ENCODE assay signal across 22 mouse cellular contexts in the genomic region with DNA sequence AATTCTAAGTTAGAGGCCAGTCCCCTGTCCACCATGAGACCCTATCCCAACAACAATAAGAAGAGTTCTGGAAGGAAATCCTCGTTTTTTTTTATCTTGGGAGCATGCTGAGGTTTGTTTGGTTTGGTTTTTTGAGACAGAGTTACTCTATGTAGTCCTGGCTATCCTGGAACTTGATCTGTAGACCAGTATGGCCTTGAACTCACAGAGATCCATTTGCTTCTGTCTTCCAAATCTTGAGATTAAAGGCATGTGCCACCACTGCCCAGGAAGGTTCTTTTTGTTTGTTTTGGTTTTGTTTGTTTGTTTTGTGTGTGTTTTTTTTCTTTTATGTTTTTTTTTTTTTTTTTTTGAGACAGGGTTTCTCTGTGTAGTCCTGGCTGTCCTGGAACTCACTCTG. TPM values are rescaled to one million over a fixed set of nuclear protein-coding genes. Genes with fewer than 3 reads are reported as not detected.
DNase-seq lines count a peak whose midpoint lies in the region; ATAC-seq and TF ChIP-seq lines count a peak whose summit lies in the region.
"Had no signal": no experiment of that assay in that cellular context is flagged by ENCODE, and none has a peak within 500 bp of the region (broad histone marks: within the 10 kb centered on the region; RNA-seq: fewer than 3 reads in every experiment).

No protein-coding gene starts in this region.

- no peak for ATAC-seq in kidney, embryonic 15.5 days (replicated peaks; ENCODE audit: low FRiP score)
- no peak for ATAC-seq in midbrain, embryonic 11.5 days (ENCODE audit: low FRiP score)
- no peak for ATAC-seq in midbrain, embryonic 14.5 days (ENCODE audit: low FRiP score, low TSS enrichment)
- ATAC-seq: forebrain, embryonic 14.5 days; forebrain, embryonic 16.5 days had no signal

- 50% methylated on average over 1 of the region's 1 CpGs for WGBS in kidney, adult 2 months
- 58% methylated on average over 1 of the region's 1 CpGs for WGBS in kidney, embryonic 15.5 days
- WGBS in midbrain, embryonic 11.5 days, result 59% methylated on average over 1 of the region's 1 CpGs
- 66% methylated on average over 1 of the region's 1 CpGs for WGBS in midbrain, embryonic 14.5 days

- H3K36me3 ChIP-seq in kidney, adult 2 months (ENCODE audit: control insufficient read depth, insufficient read depth, low read length), result no peaks in the 10 kb centered on the region; the same call in 1 of the 2 replicates
- no peaks in the 10 kb centered on the region for H3K36me3 ChIP-seq in kidney, embryonic 15.5 days
- H3K36me3 ChIP-seq in midbrain, embryonic 11.5 days (ENCODE audit: control insufficient read depth, insufficient read depth, low read length), result no peaks in the 10 kb centered on the region
- no peaks in the 10 kb centered on the region for H3K36me3 ChIP-seq in midbrain, embryonic 14.5 days (ENCODE audit: control insufficient read depth, insufficient read depth, low read length)

- TF ChIP-seq CTCF in kidney, adult 2 months (conservative IDR thresholded peaks at IDR 0.05; ENCODE audit: insufficient read depth, insufficient read length, low read depth, low read length), result no peak

- peaks cover 22% of the 10 kb centered on the region for H3K4me1 ChIP-seq in kidney, adult 2 months (ENCODE audit: control insufficient read depth, insufficient read depth, low read length)
- peaks cover 13% of the 10 kb centered on the region for H3K4me1 ChIP-seq in kidney, embryonic 15.5 days
- H3K4me1 ChIP-seq in midbrain, embryonic 11.5 days (ENCODE audit: control insufficient read depth, insufficient read depth, low read length), result no peaks in the 10 kb centered on the region
- H3K4me1 ChIP-seq in midbrain, embryonic 14.5 days (ENCODE audit: control insufficient read depth, insufficient read depth, low read length), result no peaks in the 10 kb centered on the region
- H3K4me1 ChIP-seq: embryonic facial prominence, embryonic 15.5 days; forebrain, embryonic 10.5 days; forebrain, embryonic 12.5 days had no signal

- H3K9ac ChIP-seq in kidney, embryonic 15.5 days, result no peak overlapping the region
- H3K9ac ChIP-seq in midbrain, embryonic 11.5 days (ENCODE audit: low read length), result no peak overlapping the region
- no peak overlapping the region for H3K9ac ChIP-seq in midbrain, embryonic 14.5 days (replicated peaks; ENCODE audit: low read length)
- H3K9ac ChIP-seq: embryonic facial prominence, embryonic 13.5 days; embryonic facial prominence, embryonic 15.5 days; forebrain, embryonic 12.5 days had no signal

- DNase-seq in kidney, adult 2 months, result no peak
- peak; percentile 62 for DNase-seq in midbrain, embryonic 11.5 days (ENCODE audit: low spot score, missing footprints)
- DNase-seq in midbrain, embryonic 14.5 days, result no peak
- no peak for DNase-seq in heart, adult 9 months (ENCODE audit: low spot score in 2 of 2)
- DNase-seq: adrenal gland, adult 2 months; adrenal gland, postnatal 10 days; adrenal gland, postnatal 25 days; cerebellum, adult 11 months; cerebellum, adult 18-20 months; cerebellum, adult 8-10 months; cerebellum, adult 9-11 months; cerebellum, postnatal 14 days; cerebellum, postnatal 36 days; embryo, embryonic 11 days had no signal

- H3K4me3 ChIP-seq in kidney, adult 2 months (ENCODE audit: insufficient read depth, low read depth, low read length), result no peak overlapping the region
- no peak overlapping the region for H3K4me3 ChIP-seq in kidney, embryonic 15.5 days (replicated peaks)
- H3K4me3 ChIP-seq in midbrain, embryonic 11.5 days (ENCODE audit: low read depth, low read length), result no peak overlapping the region
- H3K4me3 ChIP-seq in midbrain, embryonic 14.5 days (replicated peaks; ENCODE audit: low read depth, low read length), result no peak overlapping the region
- H3K4me3 ChIP-seq: embryonic facial prominence, embryonic 13.5 days; embryonic facial prominence, embryonic 15.5 days; erythroblast, embryonic 14.5 days; forebrain, embryonic 10.5 days; forebrain, embryonic 12.5 days had no signal

- TF ChIP-seq POLR2A in kidney, adult 2 months (IDR thresholded peaks at IDR 0.05; ENCODE audit: low read depth, low read length), result no peak

- no peaks in the 10 kb centered on the region for H3K27me3 ChIP-seq in kidney, adult 2 months (replicated peaks; ENCODE audit: control insufficient read depth, insufficient read depth, low read length)
- H3K27me3 ChIP-seq in kidney, embryonic 15.5 days, result no peaks in the 10 kb centered on the region
- no peaks in the 10 kb centered on the region for H3K27me3 ChIP-seq in midbrain, embryonic 11.5 days (ENCODE audit: control insufficient read depth, insufficient read depth, low read length)
- no peaks in the 10 kb centered on the region for H3K27me3 ChIP-seq in midbrain, embryonic 14.5 days (ENCODE audit: control insufficient read depth, insufficient read depth, low read length)
- H3K27me3 ChIP-seq: embryonic facial prominence, embryonic 13.5 days; embryonic facial prominence, embryonic 15.5 days; forebrain, embryonic 12.5 days had no signal

- 0 out of 2 replicates have a peak overlapping the region, but pooled peaks have one; percentile 24 for H3K27ac ChIP-seq in kidney, adult 2 months (ENCODE audit: insufficient read depth, low read depth, low read length)
- H3K27ac ChIP-seq in kidney, embryonic 15.5 days, result no peak overlapping the region
- no peak overlapping the region for H3K27ac ChIP-seq in midbrain, embryonic 11.5 days (ENCODE audit: low read depth, low read length)
- H3K27ac ChIP-seq in midbrain, embryonic 14.5 days (replicated peaks; ENCODE audit: low read depth, low read length), result no peak overlapping the region
- H3K27ac ChIP-seq: embryonic facial prominence, embryonic 13.5 days; embryonic facial prominence, embryonic 15.5 days; forebrain, embryonic 10.5 days; forebrain, embryonic 12.5 days had no signal

- no peaks in the 10 kb centered on the region for H3K9me3 ChIP-seq in kidney, embryonic 15.5 days (replicated peaks)
- no peaks in the 10 kb centered on the region for H3K9me3 ChIP-seq in midbrain, embryonic 11.5 days (ENCODE audit: control insufficient read depth, low read length)
- H3K9me3 ChIP-seq in midbrain, embryonic 14.5 days (ENCODE audit: control insufficient read depth, low read length), result no peaks in the 10 kb centered on the region
- H3K9me3 ChIP-seq: embryonic facial prominence, embryonic 13.5 days; embryonic facial prominence, embryonic 15.5 days; forebrain, embryonic 10.5 days; forebrain, embryonic 12.5 days had no signal

- no peak overlapping the region for H3K4me2 ChIP-seq in kidney, embryonic 15.5 days
- no peak overlapping the region for H3K4me2 ChIP-seq in midbrain, embryonic 11.5 days
- no peak overlapping the region for H3K4me2 ChIP-seq in midbrain, embryonic 14.5 days (ENCODE audit: low read length)
- H3K4me2 ChIP-seq: embryonic facial prominence, embryonic 13.5 days; embryonic facial prominence, embryonic 15.5 days; forebrain, embryonic 12.5 days had no signal

RNA-seq across cellular contexts. Expression of a gene that starts 19.6 kb away (rescaled TPM):
- 61.0 and 64.2 TPM in 2 replicates for polyA plus RNA-seq in kidney, adult 2 months (2012; rRNA removed)
- 29.6 and 33.7 TPM in 2 replicates for polyA plus RNA-seq in kidney, embryonic 15.5 days (2015; fragmentation: Nextera tagmentation; extraction: Ambion mirVana)
- polyA plus RNA-seq in midbrain, embryonic 11.5 days (2014; fragmentation: Nextera tagmentation; extraction: Ambion mirVana), result 24.6 and 28.2 TPM in 2 replicates
- 16.4 and 26.4 TPM in 2 replicates for polyA plus RNA-seq in midbrain, embryonic 14.5 days (2014; fragmentation: Nextera tagmentation; extraction: Ambion mirVana)

RNA-seq across cellular contexts. Expression of a gene that starts 40.7 kb away (rescaled TPM):
- polyA plus RNA-seq in kidney, adult 2 months (2012; rRNA removed), result 7.5 and 8.9 TPM in 2 replicates
- 14.2 and 15.5 TPM in 2 replicates for polyA plus RNA-seq in kidney, embryonic 15.5 days (2015; fragmentation: Nextera tagmentation; extraction: Ambion mirVana)
- polyA plus RNA-seq in midbrain, embryonic 11.5 days (2014; fragmentation: Nextera tagmentation; extraction: Ambion mirVana), result 12.9 and 16.7 TPM in 2 replicates
- 11.4 and 13.4 TPM in 2 replicates for polyA plus RNA-seq in midbrain, embryonic 14.5 days (2014; fragmentation: Nextera tagmentation; extraction: Ambion mirVana)

RNA-seq across cellular contexts. Expression of a gene that starts 46.6 kb away (rescaled TPM):
- polyA plus RNA-seq in kidney, adult 2 months (2012; rRNA removed), result 11.1 and 14.5 TPM in 2 replicates
- 171 and 175 TPM in 2 replicates for polyA plus RNA-seq in kidney, embryonic 15.5 days (2015; fragmentation: Nextera tagmentation; extraction: Ambion mirVana)
- 221 and 236 TPM in 2 replicates for polyA plus RNA-seq in midbrain, embryonic 11.5 days (2014; fragmentation: Nextera tagmentation; extraction: Ambion mirVana)
- 94.9 and 116 TPM in 2 replicates for polyA plus RNA-seq in midbrain, embryonic 14.5 days (2014; fragmentation: Nextera tagmentation; extraction: Ambion mirVana)
